Mouse (Mus musculus) T-helper 1 cell (primary cell): ENCODE measurements around the gene Gm7534.
"Not testable (repeated sequence)": the region's sequence is repeated elsewhere in the genome, so short reads cannot be mapped to it uniquely, and the experiment has no call there.

ENCODE experiments used
- in situ Hi-C: fragments of 300-600 bp; cut with MboI, MseI; formaldehyde crosslinking; loops from one replicate; pipeline ENCODE4 v1.15.1; 2025; ENCODE audit warnings: high pct_unique_total_duplicates

The Gm7534 gene

GRCm38 (mm10) chr4:134144297-134144696 lies 58.5 kb downstream of the Gm7534 start:
- in situ Hi-C loops, result not testable (repeated sequence)
